Mouse (Mus musculus) forebrain, embryonic 14.5 days (tissue): ENCODE data around the gene Rxylt1. TPM values are rescaled to one million over a fixed set of nuclear protein-coding genes. Genes with fewer than 3 reads are reported as not detected.

Source experiments
- ATAC-seq: fragments of 200-750 bp; cut with Nextera tagmentation; 2 replicates; pipeline ENCODE4 v1.8.0; 2017; ENCODE audit warnings: mild to moderate bottlenecking, moderate library complexity
- DNase-seq: peaks from one replicate; pipeline ENCODE4 v3.0.0-alpha.2; 2015; ENCODE audit warnings: low spot score
- H3K27ac ChIP-seq: fragments of 300-500 bp; sonication (generic); 2 replicates; pipeline ENCODE4 v1.5.1; 2014; ENCODE audit warnings: low read depth, mild to moderate bottlenecking, control low read depth, low read length, moderate library complexity
- H3K27me3 ChIP-seq: fragments of 300-500 bp; sonication (generic); replicated peaks from 2 replicates; pipeline ENCODE4 v1.6.1; 2014; ENCODE audit warnings: low read length, control low read depth, mixed read lengths; ENCODE audit not compliant: control insufficient read depth, insufficient read depth
- H3K36me3 ChIP-seq: fragments of 300-500 bp; sonication (generic); 2 replicates; pipeline ENCODE4 v1.6.1; 2014; ENCODE audit warnings: low read length, control low read depth; ENCODE audit not compliant: control insufficient read depth, insufficient read depth
- H3K4me1 ChIP-seq: fragments of 300-500 bp; sonication (generic); 2 replicates; pipeline ENCODE4 v1.6.1; 2014; ENCODE audit warnings: antibody characterized with exemption, low read length, control low read depth; ENCODE audit not compliant: control insufficient read depth, insufficient read depth
- H3K4me2 ChIP-seq: fragments of 300-500 bp; sonication (generic); 2 replicates; pipeline ENCODE4 v1.6.1; 2014; ENCODE audit warnings: mild to moderate bottlenecking, control low read depth, low read length
- H3K4me3 ChIP-seq: fragments of 300-500 bp; sonication (generic); 2 replicates; pipeline ENCODE4 v1.5.1; 2014; ENCODE audit warnings: low read depth, low read length, control low read depth
- H3K9ac ChIP-seq: fragments of 300-500 bp; sonication (generic); 2 replicates; pipeline ENCODE4 v1.6.1; 2014; ENCODE audit warnings: mild to moderate bottlenecking, low read length, control low read depth, moderate library complexity
- H3K9me3 ChIP-seq: fragments of 300-500 bp; sonication (generic); replicated peaks from 2 replicates; pipeline ENCODE4 v1.6.1; 2016; ENCODE audit warnings: low read length, control low read depth, mixed read lengths; ENCODE audit not compliant: control insufficient read depth
- WGBS: fragments of 180-500 bp; shearing (Covaris S2); extraction: QIAGEN DNeasy Blood & Tissue Kit; methylation state at CpG from one replicate; pipeline ENCODE4 v1.1.7; 2014; 5-methylcytosine and 5-hydroxymethylcytosine counted together
- polyA plus RNA-seq: library from polyadenylated mRNA; unstranded; fragments of >200 nt; fragmentation: Nextera tagmentation; extraction: Ambion mirVana; gene quantifications from 2 replicates; pipeline ENCODE4 v1.2.1, GENCODE M21; 2014

Rxylt1 gene
- polyA plus RNA-seq, 1 experiment from 2014 or later, result 34.6 TPM

- DNase-seq, result no peak
- H3K27ac ChIP-seq, result no peak overlapping the region
- no peak overlapping the region for H3K4me3 ChIP-seq
- no peaks in the 10 kb centered on the region for H3K9me3 ChIP-seq
- H3K4me1 ChIP-seq, result no peaks in the 10 kb centered on the region
- no peak for ATAC-seq
- H3K4me2 ChIP-seq, result no peak overlapping the region
- H3K36me3 ChIP-seq, result no peaks in the 10 kb centered on the region
- 46% methylated on average over 5 of the region's 5 CpGs for WGBS
- no peak overlapping the region for H3K9ac ChIP-seq
- H3K27me3 ChIP-seq, result no peaks in the 10 kb centered on the region
These were observed 5.5 kb upstream of the Rxylt1 start for GRCm38 (mm10) chr10:122102675-122103074.

DNA sequence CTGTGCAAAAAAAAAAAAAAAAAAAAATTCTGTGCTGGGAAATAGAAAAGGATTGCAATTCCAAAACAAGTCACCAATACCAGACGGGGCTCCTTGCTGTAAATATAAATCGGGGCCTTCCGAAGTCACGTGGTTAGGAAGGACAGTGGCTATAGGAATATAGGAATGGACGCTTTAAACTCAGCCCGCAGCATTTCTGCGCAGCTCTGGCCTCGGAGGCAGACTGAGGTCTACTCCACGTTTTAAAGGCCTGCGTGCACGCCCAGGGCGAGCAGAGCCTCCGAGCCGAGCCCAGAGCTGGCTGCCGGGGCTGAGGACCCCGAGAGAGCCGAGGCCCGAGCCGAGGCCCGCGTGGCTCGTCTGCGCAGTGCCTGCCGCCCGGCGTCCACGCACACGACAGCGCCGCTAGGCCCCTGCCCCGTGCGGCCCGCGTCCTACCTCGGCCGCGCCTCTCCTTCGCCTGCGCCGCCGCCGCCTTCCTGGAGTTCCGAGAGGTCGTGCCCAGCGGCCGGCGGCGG, 650 bp downstream of the Rxylt1 start:
- H3K36me3 ChIP-seq, result no peaks in the 10 kb centered on the region
- no peaks in the 10 kb centered on the region for H3K9me3 ChIP-seq
- peak overlapping the region; percentile 88 for H3K9ac ChIP-seq
- H3K4me3 ChIP-seq, result peak overlapping the region; percentile 78
- peak; percentile 63 for DNase-seq
- under 1% methylated on average over 42 of the region's 48 CpGs for WGBS
- H3K27me3 ChIP-seq, result no peaks in the 10 kb centered on the region
- peaks cover 5% of the 10 kb centered on the region; the same call in 1 of the 2 replicates for H3K4me1 ChIP-seq
- ATAC-seq, result peak; percentile 77
- H3K27ac ChIP-seq, result peak overlapping the region; percentile 82
- peak overlapping the region; percentile 73 for H3K4me2 ChIP-seq

- 98% methylated on average over 1 of the region's 1 CpGs for WGBS
- H3K36me3 ChIP-seq, result peaks cover 14% of the 10 kb centered on the region
These were observed 6.7 kb downstream of the Rxylt1 start for GRCm38 (mm10) chr10:122090472-122090871.

DNA sequence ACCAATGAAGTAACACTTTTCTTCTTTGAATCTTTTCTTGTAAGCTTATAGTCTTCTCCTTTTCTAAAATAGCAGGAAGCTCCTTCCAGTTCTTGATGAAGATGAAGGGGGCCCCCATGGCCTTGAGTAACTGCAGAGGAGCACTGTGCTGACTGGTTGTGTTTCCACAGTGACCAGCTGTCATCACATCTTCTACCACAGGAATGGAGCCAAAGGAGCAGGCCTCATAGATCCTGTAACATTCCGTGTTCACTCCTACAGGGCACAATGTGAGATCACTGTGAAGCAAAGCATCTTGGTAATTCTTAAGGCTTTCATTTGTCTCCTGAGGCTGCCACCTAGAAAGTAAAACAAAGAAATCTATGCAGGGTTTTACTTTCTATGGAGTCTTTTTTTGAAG, 15.8 kb downstream of the Rxylt1 start:
- Histone ChIP-seq H3K27ac (no peak overlapping the region), H3K4me1 (no peaks in the 10 kb centered on the region), H3K4me2 (no peak overlapping the region), H3K9ac (no peak overlapping the region), H3K9me3 (0 out of 2 replicates have a peak, but pooled peaks cover 2% of the 10 kb centered on the region), H3K36me3 (no peaks in the 10 kb centered on the region), H3K4me3 (no peak overlapping the region), H3K27me3 (no peaks in the 10 kb centered on the region)
- DNase-seq, result no peak
- no peak for ATAC-seq
- 94% methylated on average over 1 of the region's 1 CpGs for WGBS

More at GRCm38 (mm10) chr10:122090472-122090871, 6.7 kb downstream of the Rxylt1 start:
- Histone ChIP-seq H3K27ac (no peak overlapping the region), H3K4me1 (no peaks in the 10 kb centered on the region; the same call in 1 of the 2 replicates), H3K27me3 (no peaks in the 10 kb centered on the region), H3K4me3 (no peak overlapping the region), H3K9ac (no peak overlapping the region), H3K4me2 (no peak overlapping the region), H3K9me3 (no peaks in the 10 kb centered on the region; the same call in 1 of the 2 replicates)
- no peak for DNase-seq
- ATAC-seq, result no peak

GRCm38 (mm10) chr10:122069153-122069552, 28.0 kb downstream of the Rxylt1 start:
- ATAC-seq (no peak), DNase-seq (no peak)
- Histone ChIP-seq H3K27ac (no peak overlapping the region), H3K27me3 (no peaks in the 10 kb centered on the region), H3K4me1 (no peaks in the 10 kb centered on the region), H3K4me2 (no peak overlapping the region), H3K9ac (no peak overlapping the region), H3K36me3 (no peaks in the 10 kb centered on the region), H3K4me3 (no peak overlapping the region), H3K9me3 (no peaks in the 10 kb centered on the region)

DNA sequence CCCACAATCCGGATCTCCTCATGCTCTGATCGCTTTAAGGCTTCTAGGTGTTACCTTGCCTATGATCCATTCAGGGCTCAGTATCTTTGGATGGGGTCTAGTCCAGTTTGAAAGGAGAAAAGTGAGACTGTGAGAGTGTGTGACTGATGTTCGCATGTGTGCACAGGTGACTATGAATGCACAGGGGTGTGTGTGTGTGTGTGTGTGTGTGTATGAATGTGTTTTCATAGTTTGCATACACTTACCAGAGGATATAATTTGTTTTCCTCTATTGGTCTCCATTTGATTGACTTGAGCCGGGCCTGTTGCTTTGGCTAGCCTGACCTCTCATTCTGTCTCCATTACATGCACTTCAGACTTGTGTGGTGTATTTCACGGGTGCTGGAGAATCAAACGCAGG, 41.3 kb downstream of the Rxylt1 start:
- no peak overlapping the region for H3K4me3 ChIP-seq
- no peak for ATAC-seq
- DNase-seq, result no peak
- no peak overlapping the region for H3K27ac ChIP-seq
- 92% methylated on average over 6 of the region's 6 CpGs for WGBS
- no peaks in the 10 kb centered on the region for H3K36me3 ChIP-seq
- no peaks in the 10 kb centered on the region for H3K27me3 ChIP-seq
- no peak overlapping the region for H3K9ac ChIP-seq
- H3K4me1 ChIP-seq, result no peaks in the 10 kb centered on the region
- no peak overlapping the region for H3K4me2 ChIP-seq
- no peaks in the 10 kb centered on the region for H3K9me3 ChIP-seq

- no peaks in the 10 kb centered on the region for H3K9me3 ChIP-seq
- H3K4me2 ChIP-seq, result no peak overlapping the region
- peak; percentile 75 for DNase-seq
- no peak overlapping the region for H3K9ac ChIP-seq
- WGBS, result 14% methylated on average over 8 of the region's 8 CpGs
- no peak overlapping the region for H3K27ac ChIP-seq
- no peaks in the 10 kb centered on the region for H3K4me1 ChIP-seq
- no peaks in the 10 kb centered on the region for H3K27me3 ChIP-seq
- no peaks in the 10 kb centered on the region for H3K36me3 ChIP-seq
- no peak overlapping the region for H3K4me3 ChIP-seq
- ATAC-seq, result peak; percentile 73
These were observed 42.6 kb downstream of the Rxylt1 start for GRCm38 (mm10) chr10:122054535-122054934.

DNA sequence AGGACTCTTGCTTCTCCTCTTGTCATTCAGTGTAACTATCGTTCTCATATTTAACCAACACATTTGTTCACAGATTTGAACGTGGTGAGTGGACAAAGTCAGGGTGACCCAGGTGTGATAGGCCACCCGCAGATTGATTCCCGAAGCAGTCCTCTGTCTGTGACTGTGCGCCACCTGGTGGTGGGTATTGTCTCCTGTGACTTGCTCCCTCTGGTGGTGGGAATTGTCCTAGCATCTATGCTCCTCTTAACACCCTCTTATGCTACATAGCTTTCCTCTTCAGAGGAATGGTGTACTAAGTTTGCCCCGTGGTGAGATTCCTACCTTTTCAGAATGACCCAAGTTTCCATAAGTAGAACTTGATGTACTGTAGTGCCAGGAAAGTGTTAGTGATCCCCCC, 45.3 kb downstream of the Rxylt1 start:
- H3K9ac ChIP-seq, result no peak overlapping the region
- no peak for ATAC-seq
- peak; percentile 84 for DNase-seq
- no peaks in the 10 kb centered on the region for H3K27me3 ChIP-seq
- H3K36me3 ChIP-seq, result no peaks in the 10 kb centered on the region
- no peaks in the 10 kb centered on the region for H3K4me1 ChIP-seq
- no peak overlapping the region for H3K27ac ChIP-seq
- H3K9me3 ChIP-seq, result no peaks in the 10 kb centered on the region
- no peak overlapping the region for H3K4me3 ChIP-seq
- 41% methylated on average over 6 of the region's 6 CpGs for WGBS
- no peak overlapping the region for H3K4me2 ChIP-seq

GRCm38 (mm10) chr10:122047727-122048365, 49.3 kb downstream of the Rxylt1 start:
- Histone ChIP-seq H3K4me3 (peak overlapping the region; percentile 80), H3K4me2 (peak overlapping the region; percentile 75), H3K9me3 (no peaks in the 10 kb centered on the region), H3K36me3 (no peaks in the 10 kb centered on the region), H3K4me1 (peaks cover 7% of the 10 kb centered on the region; the same call in 1 of the 2 replicates), H3K27ac (peak overlapping the region; percentile 91), H3K9ac (peak overlapping the region; percentile 92), H3K27me3 (no peaks in the 10 kb centered on the region)
- peak; percentile 85 for ATAC-seq
- DNase-seq, result peak; percentile 83
- 16% methylated on average over 30 of the region's 44 CpGs for whole genome bisulfite sequencing
